Mouse (Mus musculus) small intestine, adult 10 weeks (tissue): ENCODE results near the gene Gm36864. TPM values are rescaled to one million over a fixed set of nuclear protein-coding genes. Genes with fewer than 3 reads are reported as not detected.

ENCODE experiments used
- polyA plus RNA-seq: library from polyadenylated mRNA; stranded (reverse); fragments of 350-450 nt; fragmentation: Illumina TruSeq; extraction: RNeasy Lipid Tissue Mini Kit (QIAGEN cat#74804); gene quantifications from one replicate; pipeline ENCODE4 v1.2.3, GENCODE M21; 2014; ENCODE audit warnings: low replicate concordance

Gm36864 gene
- not detected for polyA plus RNA-seq

GRCm38 (mm10) chr7:44235909-44236308 is at the start of gene Gm36864:
Gene Gm36864 (plus strand): TSS chr7:44236177.

DNA sequence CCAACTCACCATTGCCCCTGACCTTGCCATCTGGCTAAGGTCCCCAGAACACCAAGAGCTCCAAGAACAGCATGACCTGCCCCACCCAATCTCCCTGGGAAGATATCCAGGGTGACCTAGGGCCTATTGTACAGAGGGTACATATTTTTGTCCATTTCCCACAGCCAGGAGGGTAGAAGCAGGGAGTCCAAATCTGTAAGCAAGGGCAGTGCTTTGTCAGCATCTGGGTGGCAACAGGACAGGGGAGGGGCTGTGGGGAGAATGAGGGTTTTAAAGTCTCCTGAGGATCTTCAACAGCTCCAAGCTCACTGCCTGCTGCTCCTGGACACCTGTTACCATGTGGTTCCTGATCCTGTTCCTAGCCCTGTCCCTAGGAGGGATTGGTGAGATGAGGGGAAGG is 48.0 kb upstream of the Gm36864 start, which contains the start of gene Klk1b24:
Gene Klk1b24, plus strand, starts transcription at position 301 of the 400 bp plus-strand sequence.

GRCm38 (mm10) chr7:44197891-44198290 is 38.1 kb upstream of the Gm36864 start, which contains the start of gene Klk1b3:
Gene Klk1b3 (plus strand): TSS chr7:44198191.

GRCm38 (mm10) chr7:44207135-44207534 is 28.8 kb upstream of the Gm36864 start, which contains the start of gene Klk1b4:
Gene Klk1b4 (plus strand): TSS chr7:44207435.

DNA sequence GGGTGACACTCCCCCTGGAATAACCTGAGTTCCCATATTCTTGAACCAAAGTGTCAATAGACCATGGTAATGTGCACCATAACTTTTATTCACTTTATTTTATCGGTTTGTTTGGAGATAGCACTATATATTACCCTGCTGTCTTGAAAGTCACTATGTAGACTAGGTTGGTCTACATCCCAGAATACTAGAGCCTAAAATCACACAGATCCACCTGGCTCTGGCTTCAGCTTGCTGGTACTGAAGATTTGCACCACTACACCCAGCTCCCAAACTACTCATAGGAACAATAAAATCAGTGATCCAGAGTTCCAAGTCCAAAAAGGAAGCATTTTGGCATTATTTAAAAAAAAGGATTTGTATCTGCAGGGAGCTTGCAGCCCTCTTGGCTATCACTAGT is 20.3 kb upstream of the Gm36864 start, which contains the start of gene Klk1b5:
Gene Klk1b5, plus strand, starts transcription at position 301 of the 400 bp plus-strand sequence.

GRCm38 (mm10) chr7:44225076-44225475 is 10.9 kb upstream of the Gm36864 start, which contains the start of gene Klk1:
Gene Klk1 (plus strand): TSS chr7:44225360.

DNA sequence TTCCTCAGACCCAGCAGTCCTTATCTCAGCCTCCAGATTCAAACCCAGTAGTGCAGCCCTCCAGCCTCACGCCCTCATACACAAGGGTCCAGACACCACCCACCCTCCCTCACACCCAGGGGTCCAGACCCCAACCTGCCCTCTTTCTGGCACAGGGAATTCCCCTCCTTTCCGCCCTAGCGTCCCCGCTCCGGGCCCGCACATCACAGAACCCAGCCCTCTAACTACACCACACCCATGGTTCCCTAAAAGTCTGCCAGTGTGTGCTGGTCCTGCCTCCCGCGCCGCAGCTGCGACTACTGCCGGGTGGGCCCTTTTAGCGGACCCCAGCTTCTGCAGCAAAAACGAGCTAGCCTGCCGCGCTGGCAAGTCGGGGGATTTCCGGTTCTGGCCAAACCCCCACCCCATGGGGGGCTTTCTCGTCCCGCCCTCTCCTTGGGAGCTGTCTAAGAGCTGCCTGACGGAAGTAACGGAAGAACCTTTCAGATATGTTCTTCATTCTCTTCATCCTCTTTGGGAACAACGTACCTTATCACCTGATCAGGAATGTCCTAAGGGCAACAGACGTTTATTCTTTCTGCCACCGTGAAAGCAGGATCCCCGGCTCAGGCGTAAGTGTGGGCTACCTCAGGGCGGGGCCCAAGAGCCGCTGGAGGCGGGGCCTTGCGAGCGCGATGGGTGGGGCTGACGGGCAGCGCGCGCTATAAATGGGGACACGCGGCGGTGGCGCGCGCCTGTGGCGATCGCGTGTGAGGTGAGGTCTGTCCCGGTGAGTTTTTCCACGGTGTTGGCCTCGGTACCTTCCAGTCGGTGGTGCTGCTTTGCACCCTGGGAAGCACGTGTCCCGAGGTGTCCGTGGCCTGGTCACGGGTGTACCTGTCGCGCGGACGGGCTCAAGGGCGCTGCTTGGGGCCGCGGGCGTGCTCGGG is 10.3 kb downstream of the Gm36864 start, which contains the start of the genes 1700028J19Rik and 2410002F23Rik:
Gene 1700028J19Rik, minus strand, starts transcription at position 641 of the 929 bp plus-strand sequence.
Gene 2410002F23Rik, plus strand, starts transcription at position 668 of the 929 bp plus-strand sequence.

DNA sequence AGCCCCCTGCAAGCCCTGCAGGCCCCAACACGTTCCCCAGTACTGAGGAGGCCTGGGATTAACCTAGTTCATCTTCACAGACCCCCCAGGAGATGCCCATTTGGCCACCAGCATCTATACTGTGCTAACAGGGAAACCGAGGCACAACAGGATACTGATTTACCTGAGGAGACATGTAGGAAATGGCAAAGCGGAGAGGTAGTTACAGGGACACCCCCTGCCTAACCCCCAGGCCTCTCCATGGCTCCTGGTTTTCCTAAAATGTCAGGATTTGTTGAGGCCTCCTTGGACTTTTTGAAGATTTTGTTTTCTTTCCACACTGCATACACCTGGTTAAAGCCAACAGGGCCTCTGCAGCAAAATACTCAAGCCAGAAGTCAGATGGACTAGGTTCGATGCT is 21.3 kb downstream of the Gm36864 start, which contains the start of gene Acp4:
Gene Acp4, minus strand, starts transcription at position 101 of the 400 bp plus-strand sequence.

GRCm38 (mm10) chr7:44261147-44261546 is 25.2 kb downstream of the Gm36864 start, which contains the start of gene Gm15517:
Gene Gm15517 (plus strand): TSS chr7:44261447.

Other genes starting within 250 kb of the Gm36864 start
- not detected for gene Klk1b11, start 240.3 kb upstream of the Gm36864 start, polyA plus RNA-seq
- not detected for gene Klk1b26, start 224.0 kb upstream of the Gm36864 start, polyA plus RNA-seq
- not detected for gene Klk1b27, start 183.9 kb upstream of the Gm36864 start, polyA plus RNA-seq
- gene Klk1b21, start 133.8 kb upstream of the Gm36864 start, polyA plus RNA-seq = not detected
- gene Klk1b22, start 123.5 kb upstream of the Gm36864 start, polyA plus RNA-seq = not detected
- gene Klk1b16, start 99.4 kb upstream of the Gm36864 start, polyA plus RNA-seq = not detected
- gene Klk1b24, start 47.9 kb upstream of the Gm36864 start, polyA plus RNA-seq = not detected
- not detected for gene Klk1b3, start 38.0 kb upstream of the Gm36864 start, polyA plus RNA-seq
- gene Klk1b4, start 28.7 kb upstream of the Gm36864 start, polyA plus RNA-seq = not detected
- 0.71 TPM for gene Klk1b5, start 20.2 kb upstream of the Gm36864 start, polyA plus RNA-seq
- 65.0 TPM for gene Klk1, start 10.8 kb upstream of the Gm36864 start, polyA plus RNA-seq
- 0.63 TPM for gene 1700028J19Rik, start 10.5 kb downstream of the Gm36864 start, polyA plus RNA-seq
- gene 2410002F23Rik, start 10.5 kb downstream of the Gm36864 start, polyA plus RNA-seq = 39.8 TPM
- not detected for gene Acp4, start 21.2 kb downstream of the Gm36864 start, polyA plus RNA-seq
- gene Gm15517, start 25.3 kb downstream of the Gm36864 start, polyA plus RNA-seq = not detected
- gene Clec11a, start 70.7 kb downstream of the Gm36864 start, polyA plus RNA-seq = 0.30 TPM
- 0.04 TPM for gene Shank1, start 74.1 kb downstream of the Gm36864 start, polyA plus RNA-seq
- not detected for gene Syt3, start 147.9 kb downstream of the Gm36864 start, polyA plus RNA-seq
- not detected for gene 1700008O03Rik, start 149.6 kb downstream of the Gm36864 start, polyA plus RNA-seq
- not detected for gene Lrrc4b, start 192.8 kb downstream of the Gm36864 start, polyA plus RNA-seq
- gene Aspdh, start 229.2 kb downstream of the Gm36864 start, polyA plus RNA-seq = not detected
- gene Josd2, start 231.8 kb downstream of the Gm36864 start, polyA plus RNA-seq = 1.0 TPM